13 mouse cellular contexts compared by ENCODE assay signal in genomic region chr16:19960407-19961058, GRCm38 (mm10). TPM values are rescaled to one million over a fixed set of nuclear protein-coding genes. Genes with fewer than 3 reads are reported as not detected.
DNase-seq lines count a peak whose midpoint lies in the region; ATAC-seq and TF ChIP-seq lines count a peak whose summit lies in the region.
"Had no signal": no experiment of that assay in that cellular context is flagged by ENCODE, and none has a peak within 500 bp of the region (broad histone marks: within the 10 kb centered on the region; RNA-seq: fewer than 3 reads in every experiment).

No protein-coding gene starts in this region.

- WGBS in forebrain, postnatal 0 days: 38% methylated on average over 4 of the region's 4 CpGs
- WGBS in forebrain, embryonic 10.5 days: 64% methylated on average over 4 of the region's 4 CpGs
- 46% methylated on average over 4 of the region's 4 CpGs for WGBS in liver, postnatal 0 days (ENCODE audit: insufficient replicate concordance)
- 43% methylated on average over 4 of the region's 4 CpGs for WGBS in heart, embryonic 13.5 days

- no peak overlapping the region for H3K27ac ChIP-seq in forebrain, postnatal 0 days (ENCODE audit: low read depth, low read length)
- no peak overlapping the region for H3K27ac ChIP-seq in forebrain, embryonic 10.5 days
- peak overlapping the region; percentile 18; the same call in 1 of the 2 replicates for H3K27ac ChIP-seq in liver, postnatal 0 days (ENCODE audit: low read depth)
- H3K27ac ChIP-seq in heart, embryonic 13.5 days (replicated peaks): peak overlapping the region; percentile 16
- H3K27ac ChIP-seq: hindbrain, embryonic 15.5 days; limb, embryonic 13.5 days; stomach, embryonic 15.5 days had no signal

- no peaks in the 10 kb centered on the region for H3K36me3 ChIP-seq in forebrain, postnatal 0 days (ENCODE audit: insufficient read depth)
- no peaks in the 10 kb centered on the region for H3K36me3 ChIP-seq in forebrain, embryonic 10.5 days (replicated peaks)
- peaks cover 7% of the 10 kb centered on the region; the same call in 1 of the 2 replicates for H3K36me3 ChIP-seq in liver, postnatal 0 days (replicated peaks; ENCODE audit: insufficient read depth, low read length)
- peaks cover 6% of the 10 kb centered on the region for H3K36me3 ChIP-seq in heart, embryonic 13.5 days
- H3K36me3 ChIP-seq: hindbrain, embryonic 15.5 days; limb, embryonic 13.5 days; stomach, embryonic 15.5 days had no signal

- no peak; the same call in 1 of the 2 replicates for ATAC-seq in forebrain, postnatal 0 days
- no peak for ATAC-seq in liver, postnatal 0 days
- no peak for ATAC-seq in heart, embryonic 13.5 days (ENCODE audit: extremely low read depth, insufficient number of reproducible peaks, low FRiP score, low TSS enrichment)
- ATAC-seq in erythroid progenitor cell, adult 5-6 weeks (replicated peaks; ENCODE audit: low FRiP score, poor library complexity, severe bottlenecking): no peak

- TF ChIP-seq CTCF in forebrain, postnatal 0 days (IDR thresholded peaks at IDR 0.05; ENCODE audit: low read depth): no peak
- no peak for TF ChIP-seq CTCF in liver, postnatal 0 days (IDR thresholded peaks at IDR 0.05; ENCODE audit: low read depth)

- H3K27me3 ChIP-seq in forebrain, postnatal 0 days (ENCODE audit: insufficient read depth, low read length): no peaks in the 10 kb centered on the region
- H3K27me3 ChIP-seq in forebrain, embryonic 10.5 days (ENCODE audit: poor library complexity, severe bottlenecking): no peaks in the 10 kb centered on the region
- no peaks in the 10 kb centered on the region for H3K27me3 ChIP-seq in liver, postnatal 0 days (ENCODE audit: insufficient read depth, low read length)
- H3K27me3 ChIP-seq in heart, embryonic 13.5 days (replicated peaks): no peaks in the 10 kb centered on the region
- H3K27me3 ChIP-seq: hindbrain, embryonic 15.5 days; limb, embryonic 13.5 days; stomach, embryonic 15.5 days had no signal

- no peak overlapping the region for H3K4me3 ChIP-seq in forebrain, postnatal 0 days (ENCODE audit: low read depth, low read length)
- no peak overlapping the region for H3K4me3 ChIP-seq in forebrain, embryonic 10.5 days
- no peak overlapping the region for H3K4me3 ChIP-seq in liver, postnatal 0 days (ENCODE audit: low read depth, low read length)
- no peak overlapping the region for H3K4me3 ChIP-seq in heart, embryonic 13.5 days
- H3K4me3 ChIP-seq: hindbrain, embryonic 15.5 days; limb, embryonic 13.5 days; stomach, embryonic 15.5 days had no signal

- no peak overlapping the region for H3K9ac ChIP-seq in forebrain, postnatal 0 days
- H3K9ac ChIP-seq in liver, postnatal 0 days (replicated peaks): no peak overlapping the region
- no peak overlapping the region for H3K9ac ChIP-seq in heart, embryonic 13.5 days
- H3K9ac ChIP-seq: hindbrain, embryonic 15.5 days; limb, embryonic 13.5 days; stomach, embryonic 15.5 days had no signal

- no peaks in the 10 kb centered on the region for H3K9me3 ChIP-seq in forebrain, postnatal 0 days (ENCODE audit: low read length)
- H3K9me3 ChIP-seq in forebrain, embryonic 10.5 days: no peaks in the 10 kb centered on the region
- no peaks in the 10 kb centered on the region for H3K9me3 ChIP-seq in liver, postnatal 0 days (ENCODE audit: low read length)
- H3K9me3 ChIP-seq in heart, embryonic 13.5 days: no peaks in the 10 kb centered on the region
- H3K9me3 ChIP-seq: hindbrain, embryonic 15.5 days; limb, embryonic 13.5 days; stomach, embryonic 15.5 days had no signal

- H3K4me1 ChIP-seq in forebrain, postnatal 0 days (ENCODE audit: insufficient read depth): no peaks in the 10 kb centered on the region
- H3K4me1 ChIP-seq in forebrain, embryonic 10.5 days: peaks cover 6% of the 10 kb centered on the region; the same call in 1 of the 2 replicates
- H3K4me1 ChIP-seq in liver, postnatal 0 days (ENCODE audit: insufficient read depth): no peaks in the 10 kb centered on the region
- peaks cover 15% of the 10 kb centered on the region for H3K4me1 ChIP-seq in heart, embryonic 13.5 days
- H3K4me1 ChIP-seq: hindbrain, embryonic 15.5 days; limb, embryonic 13.5 days; stomach, embryonic 15.5 days had no signal

- no peak; the same call in 1 of the 2 replicates for TF ChIP-seq EP300 in liver, postnatal 0 days (IDR thresholded peaks at IDR 0.05; ENCODE audit: low read depth)

- H3K4me2 ChIP-seq in forebrain, postnatal 0 days (ENCODE audit: low read depth): no peak overlapping the region
- no peak overlapping the region for H3K4me2 ChIP-seq in liver, postnatal 0 days (ENCODE audit: low read depth, low read length)
- H3K4me2 ChIP-seq in heart, embryonic 13.5 days: no peak overlapping the region
- H3K4me2 ChIP-seq: hindbrain, embryonic 15.5 days; limb, embryonic 13.5 days; stomach, embryonic 15.5 days had no signal

- DNase-seq in forebrain, postnatal 0 days: peak; percentile 1
- DNase-seq in forebrain, embryonic 10.5 days (ENCODE audit: extremely low spot score, low spot score): no peak
- no peak for DNase-seq in liver, postnatal 0 days
- DNase-seq in liver: no peak
- peak; percentile 35 for DNase-seq in CD4-positive helper T cell, adult 2 months (ENCODE audit: low read depth, low spot score)
- no peak for DNase-seq in cerebellum, postnatal 10 days
- DNase-seq: lung, postnatal 14 days; right cerebral cortex, postnatal 4 days had no signal

RNA-seq across cellular contexts. Expression of gene Klhl6, which starts 22.3 kb away (rescaled TPM):
- 2.7 and 3.2 TPM in 2 replicates for total RNA-seq in forebrain, postnatal 0 days (2014; rRNA removed)
- 2.2 and 3.0 TPM in 2 replicates for polyA plus RNA-seq in forebrain, postnatal 0 days (2015; fragmentation: Nextera tagmentation; extraction: Ambion mirVana)
- polyA plus RNA-seq in forebrain, embryonic 10.5 days (2016; fragmentation: Nextera tagmentation; extraction: Ambion mirVana): 9.2 and 10.6 TPM in 2 replicates
- polyA plus RNA-seq in liver, postnatal 0 days (2015; fragmentation: Nextera tagmentation; extraction: Ambion mirVana): 17.1 and 17.2 TPM in 2 replicates
- polyA plus RNA-seq in heart, embryonic 13.5 days (2015; fragmentation: Nextera tagmentation; extraction: Ambion mirVana): 22.3 and 25.9 TPM in 2 replicates
- total RNA-seq in erythroid progenitor cell, adult 5-6 weeks (2015; ENCODE audit: low replicate concordance): 12.6 and 18.4 TPM in 2 replicates
- total RNA-seq in erythroid progenitor cell, adult 5-6 weeks (2017; ENCODE audit: low replicate concordance): 11.1 and 35.2 TPM in 2 replicates

Comparison
In these comparisons a context has a peak if more than half of its experiments do, and no peak if none do; other contexts are left out.
1. DNase-seq: peak in forebrain, postnatal 0 days (single experiment) and CD4-positive helper T cell, adult 2 months (single experiment); none in forebrain, embryonic 10.5 days (single experiment), liver, postnatal 0 days (single experiment), liver (single experiment) and cerebellum, postnatal 10 days (0 of 2).
2. H3K27ac ChIP-seq: peak in liver, postnatal 0 days (single experiment) and heart, embryonic 13.5 days (single experiment); none in forebrain, postnatal 0 days (single experiment) and forebrain, embryonic 10.5 days (single experiment).